Mouse (Mus musculus) ovary, adult 10 weeks (tissue): ENCODE data around the gene Hbp1. TPM values are rescaled to one million over a fixed set of nuclear protein-coding genes. Genes with fewer than 3 reads are reported as not detected.

Experiments
- polyA plus RNA-seq: library from polyadenylated mRNA; stranded (reverse); fragments of 350-450 nt; fragmentation: Illumina TruSeq; extraction: RNeasy Lipid Tissue Mini Kit (QIAGEN cat#74804); gene quantifications from one replicate; pipeline ENCODE4 v1.2.3, GENCODE M21; 2014

Gene Hbp1
- 230 TPM for polyA plus RNA-seq

DNA sequence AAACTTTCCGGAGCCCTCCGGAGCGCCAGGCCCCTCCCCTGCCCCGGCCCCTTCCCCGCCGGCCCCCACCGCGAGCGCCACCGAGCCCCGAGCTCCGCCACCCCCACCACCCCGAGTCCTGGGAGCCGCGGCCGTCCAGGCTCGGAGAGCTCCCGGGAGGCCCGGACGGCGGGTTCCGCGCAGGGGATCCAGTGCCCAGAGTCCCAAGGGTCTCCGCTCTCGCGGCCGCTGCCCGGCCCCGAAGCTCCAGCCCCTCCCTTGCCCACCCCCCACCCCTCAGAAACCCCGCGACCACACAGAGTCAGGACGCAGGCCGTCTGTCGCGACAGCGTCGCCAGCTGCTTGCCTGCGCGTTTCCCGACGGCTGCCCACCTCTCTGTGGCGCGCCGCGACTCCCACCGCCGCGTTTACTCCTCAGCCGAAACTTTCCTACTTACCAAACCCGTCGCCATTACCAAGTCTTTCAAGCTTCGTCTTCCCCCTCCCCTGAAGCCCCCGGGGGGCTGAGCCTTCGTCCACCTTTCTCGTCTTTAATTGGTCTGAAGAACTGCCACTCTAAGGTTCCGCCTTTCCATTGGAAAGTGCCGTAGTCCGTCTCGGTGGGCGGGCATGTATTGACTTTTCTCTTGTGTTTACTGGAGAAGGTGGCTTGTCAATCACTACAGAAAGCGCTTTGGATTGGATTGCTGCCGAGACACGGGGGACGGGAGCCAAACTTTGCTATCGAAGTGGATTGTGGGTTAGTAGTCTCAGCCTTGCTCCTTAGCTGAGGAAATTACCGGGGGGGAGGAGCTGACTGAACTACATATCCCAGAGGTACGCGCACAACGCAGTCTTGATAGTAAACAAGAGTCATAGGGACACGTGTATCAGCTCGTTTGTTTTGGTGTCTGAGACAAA is at the start of gene Hbp1:
TSS of gene Hbp1 (minus strand) at position 777 of the 900 bp plus-strand sequence.

Other genes starting within 250 kb of the Hbp1 start
- 0.11 TPM for gene Gpr22, start 236.6 kb downstream of the Hbp1 start, polyA plus RNA-seq
- 2,389 TPM for gene Prkar2b, start 110.8 kb upstream of the Hbp1 start, polyA plus RNA-seq